Mouse (Mus musculus) frontal cortex, postnatal 10 days (tissue): ENCODE data around the gene Setd1b.
A peak's percentile ranks its signal among the peaks of the same experiment; 100 is the strongest.

Experiments
- DNase-seq, 2 experiments: peaks; one replicate each; pipeline ENCODE4 v3.0.0; 2022; ENCODE audit warnings: low spot score in 2 of 2, mixed read lengths in 1 of 2

Gene Setd1b

DNA sequence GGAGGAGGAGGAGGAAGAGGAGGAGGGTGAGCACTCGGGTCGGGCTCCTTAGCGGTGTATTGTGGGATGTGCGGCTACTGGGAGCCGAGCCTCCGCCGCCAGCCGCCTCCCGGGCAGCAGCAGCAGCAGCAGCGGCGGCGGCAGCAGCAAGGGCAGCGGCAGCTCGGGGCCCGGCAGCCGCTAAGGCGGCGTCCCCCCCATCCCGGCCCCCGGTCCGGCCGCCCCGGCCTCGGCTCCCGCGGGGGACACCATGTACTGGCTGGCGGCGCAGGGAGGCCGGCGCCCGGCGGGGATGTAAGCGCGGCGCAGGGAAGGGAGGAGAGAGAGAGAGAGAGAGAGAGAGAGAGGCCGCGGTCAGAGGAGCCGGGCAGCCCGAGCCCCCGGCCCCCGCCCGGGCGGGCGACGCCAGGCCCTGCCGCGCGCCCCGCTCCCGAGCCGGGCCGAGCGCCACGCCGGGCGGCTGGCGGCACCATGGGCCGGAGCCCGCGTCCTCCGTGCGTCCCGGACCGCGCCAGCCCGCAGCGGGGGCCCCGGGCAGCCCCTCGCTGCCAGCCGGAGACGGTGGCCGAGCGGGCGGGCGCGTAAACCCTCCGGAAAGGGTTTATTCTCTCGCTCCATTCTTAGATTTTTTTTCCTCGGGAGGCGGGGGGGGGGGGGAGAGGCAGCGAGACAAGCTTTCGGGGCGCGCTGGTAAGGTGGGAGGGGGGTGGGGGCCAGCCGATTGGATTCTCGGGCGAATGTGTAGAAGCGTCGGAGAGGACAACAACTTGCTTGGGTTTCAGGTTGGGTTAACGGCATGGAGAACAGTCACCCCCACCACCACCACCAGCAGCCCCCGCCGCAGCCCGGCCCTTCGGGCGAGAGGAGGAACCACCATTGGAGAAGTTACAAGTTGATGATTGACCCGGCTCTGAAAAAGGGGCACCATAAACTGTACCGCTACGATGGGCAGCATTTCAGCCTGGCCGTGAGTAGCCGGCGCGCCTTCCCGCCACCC, at the start of gene Setd1b:
TSS of gene Setd1b (plus strand) at position 33 of the 997 bp plus-strand sequence.
- no peak for DNase-seq

DNA sequence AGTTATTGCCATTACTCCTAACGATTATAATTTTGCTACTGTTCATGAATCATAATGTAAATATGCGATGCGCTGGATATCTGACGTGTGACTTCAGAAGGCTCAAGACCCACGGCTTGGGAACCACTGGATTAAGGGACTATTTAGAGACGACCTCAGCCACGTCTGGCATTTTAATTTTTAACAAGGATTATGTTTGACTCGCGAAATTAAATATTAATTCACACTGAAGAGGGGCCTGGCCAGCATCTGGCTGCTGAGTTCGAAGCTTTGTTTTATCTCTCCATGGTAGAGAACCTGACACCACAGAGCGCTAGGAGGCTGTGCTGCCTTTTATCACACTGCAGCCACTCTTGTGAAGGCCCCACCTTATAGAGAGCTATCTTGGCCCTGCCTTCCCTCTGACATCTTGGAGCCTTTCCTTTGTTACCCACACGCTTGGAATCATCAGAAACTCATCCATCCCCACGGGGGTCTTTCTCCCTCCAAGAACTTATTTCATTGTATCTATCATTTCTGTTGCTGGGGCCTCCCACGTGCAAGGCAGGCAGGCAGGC, 48.8 kb upstream of the Setd1b start:
- DNase-seq = no peak

DNA sequence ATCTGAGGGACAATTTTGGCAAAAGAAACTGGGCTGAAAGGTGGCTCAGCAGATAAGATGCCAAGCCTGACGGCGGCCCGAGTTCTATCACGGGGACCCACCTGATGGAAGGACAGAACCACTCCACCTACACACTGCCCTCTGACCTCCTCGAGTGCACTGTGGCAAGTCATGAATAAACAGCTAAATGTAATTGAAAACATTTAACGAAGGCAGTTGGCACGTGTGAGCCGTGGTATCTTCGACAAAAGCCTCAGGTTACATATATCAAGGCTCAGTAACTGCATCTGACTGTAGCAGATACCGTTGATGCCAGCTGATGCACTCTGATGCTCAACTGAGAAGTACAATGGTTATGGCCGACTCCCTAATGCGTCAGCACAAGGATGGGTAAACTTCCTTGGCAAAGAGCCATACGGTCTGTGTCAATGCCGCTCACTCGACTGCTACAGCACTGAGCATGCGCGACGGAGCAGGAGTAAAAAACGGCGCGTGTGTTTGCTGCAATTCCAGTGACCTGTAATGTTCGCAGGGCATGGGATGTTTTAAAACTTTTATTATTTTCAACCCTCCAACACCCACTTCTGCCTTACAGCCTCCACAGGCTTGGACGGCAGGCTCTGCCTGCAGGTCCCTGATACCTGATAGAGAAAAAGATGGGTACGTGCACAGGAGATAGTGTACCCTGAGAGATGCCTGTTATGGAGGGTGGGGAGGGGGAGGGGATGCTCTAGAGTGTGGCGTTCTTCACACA, 47.6 kb upstream of the Setd1b start:
- no peak for DNase-seq

DNA sequence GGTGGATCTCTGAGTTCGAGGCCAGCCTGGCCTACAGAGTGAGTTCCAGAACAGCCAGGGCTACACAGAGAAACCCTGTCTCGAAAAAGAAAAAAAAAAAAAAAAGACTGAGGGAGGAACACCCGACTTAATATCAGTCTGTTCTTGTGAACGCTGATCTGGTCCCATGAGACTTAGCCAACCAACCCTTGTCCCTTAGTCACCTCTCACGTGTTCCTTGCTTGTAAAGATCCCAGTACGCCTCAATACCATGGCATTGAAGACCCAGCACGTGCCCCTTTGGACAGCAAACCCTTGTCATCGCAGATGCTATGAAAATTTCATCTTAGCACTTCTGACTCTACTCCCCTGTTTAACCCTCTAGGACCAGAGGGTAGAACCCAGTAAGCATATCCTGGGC, 45.7 kb upstream of the Setd1b start:
- DNase-seq = no peak

DNA sequence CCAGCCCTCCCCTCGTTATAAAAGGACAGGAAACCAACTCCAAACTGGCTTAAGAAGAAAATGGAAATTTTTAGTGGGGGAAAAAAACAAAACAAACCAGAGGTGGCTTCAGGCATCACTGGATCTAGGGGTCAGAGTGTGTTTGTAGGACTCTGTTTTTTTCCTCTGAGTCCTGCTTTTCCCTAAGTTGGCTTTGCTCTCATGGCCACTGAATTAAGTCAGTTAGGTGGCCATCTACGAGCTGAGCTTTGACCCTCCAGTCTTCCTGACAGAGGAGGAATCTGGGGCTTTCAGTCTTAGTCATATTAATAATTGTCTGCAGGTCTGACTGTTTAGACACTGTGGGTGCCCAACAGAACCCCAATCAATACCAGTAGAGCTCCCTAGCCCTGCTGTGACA, 43.5 kb upstream of the Setd1b start:
- no peak for DNase-seq

DNA sequence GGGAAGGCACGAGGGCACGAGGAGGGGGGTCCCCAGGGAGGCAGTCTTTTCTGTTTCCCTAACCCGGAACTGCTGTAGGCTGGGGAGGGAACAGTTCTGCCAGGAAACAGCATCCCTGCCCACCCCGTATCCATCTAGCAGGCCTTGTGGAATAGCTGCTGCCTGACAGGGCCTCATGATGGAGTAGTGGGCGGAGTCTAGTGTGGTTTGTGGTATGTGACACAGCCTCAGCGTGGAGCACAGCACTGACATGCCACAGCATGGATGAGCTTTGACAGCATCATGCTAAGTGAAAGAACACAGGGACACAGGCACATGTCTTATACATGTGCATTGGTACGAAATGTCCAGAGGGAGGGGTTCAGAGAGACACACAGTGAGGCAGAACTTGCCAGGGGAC, 39.6 kb upstream of the Setd1b start:
- DNase-seq = no peak

DNA sequence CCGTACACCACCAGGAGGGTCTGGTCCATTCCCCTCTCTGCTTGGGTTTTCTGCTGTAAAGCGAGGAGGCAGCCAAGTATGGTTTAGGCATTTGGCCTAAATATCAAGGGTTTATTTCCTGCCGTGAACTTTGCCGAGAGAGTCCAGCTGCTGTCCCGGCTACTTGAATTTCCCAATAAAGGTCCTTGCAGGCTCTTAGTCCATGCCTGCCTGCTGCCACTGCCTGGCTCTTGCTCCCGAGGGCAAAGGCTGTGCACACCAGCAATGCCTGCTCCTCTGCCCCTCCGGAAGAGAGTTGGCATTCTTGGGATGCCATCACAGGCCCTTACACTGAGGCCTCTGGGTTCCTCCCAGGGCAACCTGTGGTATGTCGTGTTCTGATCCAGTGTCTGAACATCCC, 38.4 kb upstream of the Setd1b start:
- no peak for DNase-seq

DNA sequence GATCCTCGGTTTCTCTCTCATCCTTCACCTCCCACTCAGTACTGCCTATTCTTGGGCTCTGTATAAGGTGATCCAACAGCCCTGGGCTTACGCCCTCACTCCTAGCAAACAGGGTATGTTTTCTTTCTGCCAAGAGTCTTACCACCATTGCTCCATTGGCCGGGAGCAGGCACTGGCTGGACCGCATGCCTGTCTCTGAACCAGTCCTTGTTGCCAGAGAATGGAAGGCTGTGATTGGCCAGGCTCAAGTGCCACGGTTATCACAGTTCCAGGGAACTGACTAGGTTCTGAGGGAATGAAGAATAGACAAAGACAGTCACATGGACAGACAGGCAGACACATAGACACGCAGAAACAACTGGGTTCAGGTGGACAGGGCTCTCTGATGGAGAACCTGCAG, 37.2 kb upstream of the Setd1b start:
- no peak for DNase-seq

DNA sequence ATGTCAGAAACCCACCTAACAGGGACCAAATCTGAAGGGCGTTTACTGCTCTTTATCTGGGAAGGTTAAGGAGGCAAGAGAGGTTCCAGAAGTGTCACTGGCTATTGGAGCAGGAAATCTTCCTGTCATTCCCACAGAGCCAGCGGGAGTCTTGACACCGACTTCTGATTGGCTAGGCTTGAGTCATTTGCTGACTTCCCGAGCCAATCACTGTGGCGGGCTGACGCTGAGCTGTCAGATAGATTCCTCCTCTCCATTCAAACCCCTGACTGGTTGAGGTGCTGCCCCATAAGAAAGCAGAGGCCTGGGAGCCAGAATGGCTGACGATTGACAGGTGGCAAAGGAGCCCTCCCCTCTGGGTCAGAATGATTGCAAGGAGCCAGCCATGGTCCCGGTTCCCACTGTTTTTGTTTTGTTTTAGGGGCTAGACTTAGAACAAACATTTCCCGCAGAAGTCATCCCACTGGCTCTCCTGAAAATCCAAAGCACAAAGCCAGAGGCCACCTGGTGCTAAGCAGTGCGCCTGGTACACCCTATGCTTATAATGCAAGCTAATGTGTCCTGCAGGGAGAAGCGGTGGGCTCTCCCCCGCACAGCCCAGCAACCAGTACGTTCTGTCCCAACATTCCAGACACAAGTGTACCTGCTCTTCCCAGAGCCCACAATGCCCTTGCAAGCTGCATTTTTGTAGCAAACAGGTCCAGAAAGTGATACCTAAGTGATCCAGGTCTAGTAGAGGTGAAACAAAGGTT, 32.4 kb upstream of the Setd1b start:
- no peak for DNase-seq

DNA sequence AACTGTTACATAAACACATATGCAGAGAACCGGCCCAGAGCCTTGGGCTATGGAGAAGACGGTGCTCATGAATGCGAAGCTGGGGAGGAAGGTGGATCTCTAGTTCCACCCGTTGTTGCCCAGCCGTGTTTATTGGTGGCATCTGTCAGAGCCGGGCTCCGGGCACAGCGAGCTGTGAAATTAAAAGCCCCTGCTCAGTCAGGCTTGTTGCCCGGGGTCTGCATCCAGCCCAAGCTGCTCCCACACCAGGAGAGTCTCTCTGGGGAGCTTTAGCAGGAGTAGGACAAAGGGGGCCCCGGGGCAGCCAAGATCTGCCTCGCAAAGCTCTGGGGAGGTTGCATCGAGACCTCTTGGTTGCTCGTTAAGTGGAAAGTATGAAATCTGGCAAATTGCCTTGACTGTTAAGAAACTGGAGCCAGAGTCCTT, 31.7 kb upstream of the Setd1b start:
- DNase-seq = no peak

DNA sequence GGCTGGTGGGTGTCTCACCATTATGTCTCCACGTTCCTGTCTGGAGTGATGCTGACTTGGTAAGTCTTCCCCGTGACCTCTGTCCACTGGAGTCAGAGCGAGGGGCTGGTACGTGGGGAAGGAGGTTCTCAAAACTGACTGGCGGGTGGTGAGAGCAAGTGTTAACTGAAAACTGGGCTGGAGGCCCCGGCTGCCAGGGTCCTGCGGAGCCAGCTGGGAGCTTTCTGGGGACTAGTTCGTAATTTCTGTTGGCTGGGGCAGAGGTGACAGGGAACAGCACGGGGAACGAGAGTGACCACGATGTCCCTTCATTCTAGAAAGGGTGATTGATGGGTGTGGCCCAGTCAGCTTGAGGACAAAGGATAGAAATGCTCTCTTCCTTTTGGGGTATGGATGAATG, 27.9 kb upstream of the Setd1b start:
- DNase-seq = no peak

DNA sequence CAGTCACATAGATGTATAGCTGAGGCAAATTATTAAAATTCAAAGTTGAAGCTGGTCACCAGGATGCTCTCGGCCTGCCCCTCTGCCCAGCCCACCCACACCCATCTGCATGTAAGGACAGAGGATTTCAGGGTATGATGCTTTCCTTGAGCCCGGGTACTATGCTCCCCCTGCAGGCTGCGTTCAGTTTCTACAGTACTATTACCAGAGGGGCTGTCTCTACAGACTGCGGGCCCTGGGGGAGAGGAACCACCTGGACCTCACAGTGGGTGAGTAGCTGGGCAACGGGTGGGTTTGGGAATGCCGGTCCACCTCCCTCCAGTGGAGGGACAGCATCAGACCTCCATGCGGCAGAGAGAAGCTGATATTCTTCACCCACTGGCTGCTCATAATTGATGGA, 27.1 kb upstream of the Setd1b start:
- no peak for DNase-seq

DNA sequence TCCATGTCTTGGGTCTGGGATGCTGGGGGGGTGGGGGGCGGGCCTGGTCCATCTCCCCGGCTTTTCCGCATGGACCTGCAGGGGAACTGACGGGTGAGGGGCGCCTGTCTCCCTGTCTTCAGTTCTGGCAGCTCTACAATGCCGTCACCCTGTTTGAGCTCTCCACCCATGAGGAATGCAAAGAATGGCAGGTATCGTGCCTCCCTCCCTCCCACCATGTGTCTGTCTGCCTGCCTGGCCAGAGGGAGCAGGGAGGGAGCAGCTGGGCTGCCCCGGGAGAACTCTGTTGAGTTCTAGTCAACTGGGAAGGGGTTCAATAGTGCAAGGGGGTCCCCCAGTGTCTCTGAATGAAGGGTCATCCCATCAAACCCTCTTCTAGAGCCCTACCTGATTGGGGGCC, 25.9 kb upstream of the Setd1b start:
- DNase-seq = no peak

DNA sequence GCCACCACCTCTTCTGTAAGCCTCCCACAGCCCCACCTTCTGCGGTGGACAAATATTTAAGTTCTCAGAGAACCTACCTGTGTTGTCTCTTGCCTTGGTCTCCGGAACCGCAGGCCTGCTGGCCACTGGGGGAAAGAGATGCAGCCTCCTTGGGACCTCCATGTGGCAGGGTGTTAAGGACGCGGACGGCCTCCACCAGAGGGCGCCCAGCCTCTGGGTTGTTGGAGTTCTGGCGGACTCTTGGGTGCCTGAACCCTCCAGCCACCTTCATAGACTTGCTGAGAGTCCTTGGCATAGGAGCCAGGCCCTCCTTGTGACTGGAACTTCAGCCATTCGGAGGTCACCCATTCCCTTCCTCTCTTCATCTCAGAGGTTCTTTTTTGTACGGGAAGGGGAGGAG, 24.7 kb upstream of the Setd1b start:
- peak in 1 of 2 experiments; percentile 70 for DNase-seq

DNA sequence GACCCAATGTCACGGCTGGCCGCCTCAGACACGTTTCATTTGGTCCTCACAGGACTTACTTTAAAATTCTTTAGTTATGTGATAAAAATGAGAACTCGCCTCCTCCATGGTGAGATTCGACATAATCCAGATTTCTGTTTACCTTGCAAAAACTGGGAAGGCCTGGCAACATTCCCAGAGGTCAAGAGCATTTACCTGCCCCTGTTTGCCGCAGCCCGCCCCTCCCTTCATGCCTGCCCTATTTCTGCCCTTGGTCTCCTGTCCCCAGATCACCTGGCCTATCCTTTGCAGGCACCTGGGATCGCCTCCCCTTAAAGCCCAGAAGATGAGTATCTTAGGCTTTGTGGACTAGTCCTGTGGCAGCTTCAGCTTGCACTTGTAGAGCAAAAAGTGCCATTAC, 24.2 kb upstream of the Setd1b start:
- DNase-seq = no peak

DNA sequence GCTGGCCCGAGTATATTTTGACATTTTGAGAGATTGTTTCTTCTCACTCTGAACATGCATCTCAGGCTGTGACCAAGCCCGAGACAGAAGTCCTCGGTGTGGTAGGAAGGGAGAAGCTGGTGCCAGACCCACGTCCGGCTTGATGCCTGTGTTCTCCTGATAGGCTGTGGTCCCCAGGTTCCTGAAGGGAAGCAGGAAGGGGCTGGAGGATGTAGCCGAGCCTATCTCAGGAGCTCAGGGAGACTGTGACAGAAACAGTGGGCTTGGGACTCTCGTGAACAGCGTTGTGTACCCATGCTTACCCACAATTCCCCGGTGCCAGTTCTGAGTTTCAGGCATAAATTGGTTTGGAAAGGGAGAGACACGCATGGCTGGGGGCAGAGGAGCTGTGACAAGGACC, 23.2 kb upstream of the Setd1b start:
- DNase-seq = no peak

DNA sequence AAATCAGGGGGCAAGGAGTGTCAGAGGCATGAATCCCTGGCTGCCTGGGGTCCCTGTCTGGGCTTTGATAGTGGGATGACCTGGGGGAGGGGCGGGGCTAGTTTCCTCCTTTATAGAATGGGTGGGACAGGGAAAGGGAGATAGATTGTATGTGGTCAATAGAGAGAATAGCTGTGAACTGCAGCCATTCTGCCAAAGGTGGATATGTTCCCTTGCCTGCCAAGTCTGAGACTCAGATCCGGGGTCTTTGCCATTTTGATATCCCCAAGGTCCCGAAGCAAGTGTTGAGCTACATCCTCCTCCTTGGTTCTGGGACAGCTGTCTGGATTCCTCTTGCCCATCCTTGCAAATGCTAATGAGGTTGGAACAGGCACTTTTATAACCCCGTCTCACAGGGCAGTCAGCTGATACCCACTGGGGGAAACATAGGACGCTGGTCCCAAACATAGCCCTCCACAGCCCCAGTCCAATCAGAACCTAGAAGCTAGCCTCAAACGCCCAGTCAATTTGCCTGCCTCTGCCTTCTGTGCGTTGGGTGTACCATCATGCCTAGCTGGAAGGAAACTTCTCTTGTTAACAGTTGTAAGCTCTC, 21.3 kb upstream of the Setd1b start:
- no peak for DNase-seq

DNA sequence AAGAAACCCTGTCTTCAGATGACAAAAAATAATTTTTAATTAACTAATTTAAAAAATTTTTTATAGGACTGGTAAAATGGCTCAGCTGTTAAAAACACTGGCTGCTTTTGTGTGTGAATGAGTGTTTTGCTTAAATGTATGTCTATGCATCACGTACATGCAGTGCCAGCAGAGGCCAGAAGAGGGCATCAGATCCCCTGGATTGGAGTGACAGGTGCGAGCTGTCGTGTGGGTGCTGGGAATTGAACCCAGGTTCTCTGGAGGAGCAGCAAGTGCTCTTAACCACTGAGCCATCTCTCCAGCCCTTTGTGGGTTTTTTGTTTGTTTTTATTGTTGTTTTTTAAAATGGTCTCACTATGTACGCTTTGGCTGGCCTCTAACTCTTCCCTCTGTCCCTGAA, 19.8 kb upstream of the Setd1b start:
- DNase-seq = no peak

DNA sequence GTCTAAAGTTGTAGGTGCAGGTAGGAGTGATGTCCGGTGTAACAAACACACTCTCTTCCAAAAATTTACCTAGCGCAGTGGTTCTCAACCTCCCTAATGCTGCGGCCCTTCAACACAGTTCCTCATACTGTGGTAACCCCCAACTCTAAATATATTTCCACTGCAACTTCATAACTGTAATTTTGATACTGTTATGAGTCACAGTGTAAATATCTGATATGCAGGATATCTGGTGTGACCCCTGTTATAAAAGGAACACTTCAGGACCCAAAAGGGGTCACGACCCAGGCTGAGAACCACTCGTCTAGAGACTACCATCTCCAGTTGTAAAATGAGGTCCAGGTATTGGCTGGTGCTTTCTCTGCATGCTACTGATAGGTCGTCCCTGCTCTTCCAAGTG, 16.9 kb upstream of the Setd1b start:
- DNase-seq = no peak

DNA sequence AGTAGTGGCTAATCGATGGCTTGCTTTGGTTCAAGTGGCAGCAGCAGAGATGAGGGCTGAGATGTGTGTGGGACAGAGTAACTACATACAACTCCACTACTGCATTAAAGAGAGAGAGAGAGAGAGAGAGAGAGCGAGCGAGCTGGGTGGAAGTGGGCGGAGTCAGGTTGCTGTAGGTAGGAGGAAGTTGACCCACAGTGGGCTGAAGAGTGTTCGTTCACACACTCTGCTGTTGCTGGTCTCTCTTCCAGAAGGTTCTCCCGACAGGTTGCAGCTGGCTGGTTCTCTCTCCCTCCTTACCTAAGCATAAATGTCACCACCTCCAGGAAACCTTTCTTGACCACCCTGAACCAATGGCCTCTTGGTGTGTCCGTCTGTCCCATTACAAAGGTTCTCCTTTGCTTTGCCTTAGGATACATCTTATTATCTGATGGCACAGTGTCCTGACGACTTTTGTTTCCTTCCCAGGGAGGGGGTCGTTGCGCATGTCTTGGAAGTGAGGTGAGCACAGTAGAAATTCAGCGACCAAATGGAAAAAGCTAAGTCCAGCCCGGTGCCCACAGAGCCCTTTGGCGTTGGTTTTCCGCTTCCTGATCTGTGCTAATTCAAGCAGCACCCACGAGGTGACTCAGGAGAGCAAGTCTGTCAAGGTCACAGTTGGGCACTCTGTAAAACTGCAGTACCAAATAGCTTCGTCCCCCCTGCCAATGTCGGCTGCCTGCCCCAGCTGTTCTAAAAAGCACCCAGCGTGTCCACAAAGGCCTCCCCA, 16.2 kb upstream of the Setd1b start:
- no peak for DNase-seq

DNA sequence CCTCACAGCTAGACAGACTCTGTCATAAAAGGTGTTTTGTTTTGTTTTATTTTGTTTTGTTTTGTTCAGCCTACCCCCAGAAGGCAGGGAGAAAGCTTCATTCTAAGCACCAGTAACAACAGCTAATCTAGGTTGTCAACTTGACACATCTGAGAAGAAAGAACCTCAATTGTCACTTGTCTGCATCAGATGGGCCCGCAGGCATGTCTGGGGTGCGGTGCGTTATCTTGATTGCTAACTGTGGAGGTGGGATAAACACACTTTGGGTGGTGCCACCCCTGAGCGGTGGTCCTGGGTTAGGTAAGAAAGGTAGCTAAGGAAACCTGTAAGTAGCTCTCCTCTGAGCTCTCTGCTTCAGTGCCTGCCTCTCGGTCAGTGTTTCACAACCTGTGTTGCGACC, 15.0 kb upstream of the Setd1b start:
- DNase-seq = no peak
